Mouse (Mus musculus) erythroblast, embryonic 14.5 days (primary cell): ENCODE measurements around the gene Sema3e.

Source experiments
- GATA1 ChIP-seq: IDR thresholded peaks from 2 replicates; pipeline ENCODE4 v1.6.1; 2012; ENCODE audit warnings: low read length, inconsistent platforms, mixed read lengths
- TAL1 ChIP-seq: IDR thresholded peaks from 3 replicates; pipeline ENCODE4 v1.6.1; 2012; ENCODE audit warnings: low read length, inconsistent platforms, mixed read lengths

DNA sequence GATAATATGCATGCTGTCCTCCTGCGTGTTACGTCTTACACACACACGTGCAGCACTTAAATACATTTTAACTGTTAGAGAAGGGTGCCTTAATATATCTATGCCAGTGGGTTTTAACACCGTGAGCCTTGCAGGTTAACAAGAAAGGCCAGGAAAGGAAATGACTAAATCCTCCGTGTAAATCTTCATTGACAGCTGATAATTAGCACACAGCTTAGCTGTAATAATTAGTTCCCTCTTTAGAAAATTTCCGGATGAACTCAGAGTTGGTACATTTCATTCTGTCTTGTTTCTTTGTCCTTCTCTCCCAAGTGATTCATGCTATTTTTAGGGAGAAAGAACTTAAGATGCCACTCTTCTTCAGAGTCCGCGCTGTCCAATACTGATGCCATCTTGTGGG lies 110.9 kb downstream of the Sema3e start:
- TF ChIP-seq TAL1, result no peak
- TF ChIP-seq GATA1, result no peak
